Mouse (Mus musculus) myocyte (in vitro differentiated cells): ENCODE measurements at regions not wholly inside any gene's neighbourhood (a gene's known extent, or its start where the extent isn't known, plus 50 kb on each side); places are given as distances from the start of the nearest gene placed in this dataset.

Experiments
- H3K27me3 ChIP-seq: one replicate; pipeline ENCODE4 v1.6.1; 2011; ENCODE audit not compliant: control insufficient read depth, insufficient read depth, insufficient read length
- H3K36me3 ChIP-seq: one replicate; pipeline ENCODE4 v1.6.1; 2011; ENCODE audit not compliant: control insufficient read depth, insufficient read depth
- H3K4me2 ChIP-seq: one replicate; pipeline ENCODE4 v1.6.1; 2011; ENCODE audit warnings: low read depth, control low read depth
- H3K4me3 ChIP-seq: one replicate; pipeline ENCODE4 v1.5.1; 2011; ENCODE audit warnings: mild to moderate bottlenecking, control low read depth, moderate library complexity
- H3K79me2 ChIP-seq: one replicate; pipeline ENCODE4 v1.6.1; 2011; ENCODE audit not compliant: control insufficient read depth, insufficient read depth
- H3ac ChIP-seq: one replicate; pipeline ENCODE4 v1.6.1; 2011; ENCODE audit not compliant: control insufficient read depth, insufficient read length
- CEBPB ChIP-seq: IDR thresholded peaks from 2 replicates; pipeline ENCODE4 v1.6.1; 2011; ENCODE audit warnings: mild to moderate bottlenecking, moderate library complexity; ENCODE audit not compliant: poor library complexity, insufficient read depth, severe bottlenecking
- E2F4 ChIP-seq: IDR thresholded peaks from one replicate; pipeline ENCODE4 v1.6.1; 2011; ENCODE audit warnings: mild to moderate bottlenecking, control low read depth, moderate library complexity; ENCODE audit not compliant: insufficient read depth
- MAX ChIP-seq: IDR thresholded peaks from one replicate; pipeline ENCODE4 v1.6.1; 2011; ENCODE audit warnings: low read depth, mild to moderate bottlenecking, control low read depth
- MYOD1 ChIP-seq, 3 experiments: IDR thresholded peaks; one replicate each; pipeline ENCODE4 v1.6.1; 2011; ENCODE audit warnings: control low read depth in 2 of 3, low read depth in 2 of 3, mild to moderate bottlenecking in 2 of 3, moderate library complexity in 1 of 3; ENCODE audit not compliant: insufficient read length in 2 of 3, control insufficient read depth in 1 of 3
- MYOG ChIP-seq, 3 experiments: IDR thresholded peaks; one replicate each; pipeline ENCODE4 v1.6.1; 2011; ENCODE audit warnings: control low read depth in 2 of 3, low read depth in 2 of 3, mild to moderate bottlenecking in 2 of 3; ENCODE audit not compliant: insufficient read length in 2 of 3, control insufficient read depth in 1 of 3, insufficient read depth in 1 of 3
- POLR2A ChIP-seq: IDR thresholded peaks from one replicate; pipeline ENCODE4 v1.6.1; 2011; ENCODE audit warnings: low read depth, mild to moderate bottlenecking, control low read depth, moderate library complexity; ENCODE audit not compliant: insufficient read length
- POLR2AphosphoS2 ChIP-seq: IDR thresholded peaks from one replicate; pipeline ENCODE4 v1.6.1; 2011; ENCODE audit warnings: low read depth, control low read depth; ENCODE audit not compliant: insufficient read length
- REST ChIP-seq: IDR thresholded peaks from one replicate; pipeline ENCODE4 v1.6.1; 2011; ENCODE audit warnings: mild to moderate bottlenecking, control low read depth, moderate library complexity; ENCODE audit not compliant: insufficient read depth, insufficient read length
- SRF ChIP-seq: IDR thresholded peaks from one replicate; pipeline ENCODE4 v1.6.1; 2011; ENCODE audit warnings: low read depth; ENCODE audit not compliant: control insufficient read depth, insufficient read length
- TCF12 ChIP-seq: IDR thresholded peaks from one replicate; pipeline ENCODE4 v1.6.1; 2011; ENCODE audit warnings: mild to moderate bottlenecking, control low read depth; ENCODE audit not compliant: poor library complexity, insufficient read depth, severe bottlenecking
- TCF3 ChIP-seq: IDR thresholded peaks from one replicate; pipeline ENCODE4 v1.6.1; 2011; ENCODE audit warnings: low read depth, control low read depth; ENCODE audit not compliant: insufficient read length
- USF1 ChIP-seq: IDR thresholded peaks from one replicate; pipeline ENCODE4 v1.6.1; 2011; ENCODE audit warnings: low read depth, mild to moderate bottlenecking, control low read depth, moderate library complexity

DNA sequence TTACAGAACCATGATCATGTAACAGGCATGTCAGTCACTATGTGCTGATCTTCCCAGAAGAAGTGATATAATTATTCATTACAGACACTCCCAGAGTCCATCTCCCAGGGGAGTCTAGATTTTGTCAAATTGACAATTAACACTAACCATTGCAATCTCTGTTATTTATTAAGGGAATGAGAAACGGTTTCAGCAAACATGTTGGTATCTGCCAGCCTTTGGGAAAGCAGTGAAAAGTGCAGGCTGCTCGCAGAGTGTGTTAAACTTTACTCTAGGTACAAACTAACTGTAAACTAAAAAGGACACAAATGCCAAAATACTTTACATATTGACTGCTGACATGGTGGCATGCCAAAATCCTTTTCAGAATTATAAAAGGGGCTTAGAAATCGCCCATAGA lies 583.9 kb downstream of the 1700064H15Rik start:
- Histone ChIP-seq H3K36me3 (no peaks in the 10 kb centered on the region), H3K4me3 (no peak overlapping the region), H3K79me2 (no peaks in the 10 kb centered on the region), H3K27me3 (no peaks in the 10 kb centered on the region), H3K4me2 (no peak overlapping the region), H3ac (no peak overlapping the region)
- no peak for TF ChIP-seq E2F4
- TF ChIP-seq POLR2A = no peak
- TF ChIP-seq POLR2AphosphoS2 = no peak
- TF ChIP-seq CEBPB = no peak
- no peak for TF ChIP-seq TCF12
- TF ChIP-seq MAX = no peak
- no peak for TF ChIP-seq USF1
- TF ChIP-seq SRF = no peak
- TF ChIP-seq MYOD1 (IDR thresholded peaks at IDR 0.05; ENCODE audit: control insufficient read depth in 1 of 3, insufficient read length in 2 of 3, low read depth in 2 of 3) = no peak

DNA sequence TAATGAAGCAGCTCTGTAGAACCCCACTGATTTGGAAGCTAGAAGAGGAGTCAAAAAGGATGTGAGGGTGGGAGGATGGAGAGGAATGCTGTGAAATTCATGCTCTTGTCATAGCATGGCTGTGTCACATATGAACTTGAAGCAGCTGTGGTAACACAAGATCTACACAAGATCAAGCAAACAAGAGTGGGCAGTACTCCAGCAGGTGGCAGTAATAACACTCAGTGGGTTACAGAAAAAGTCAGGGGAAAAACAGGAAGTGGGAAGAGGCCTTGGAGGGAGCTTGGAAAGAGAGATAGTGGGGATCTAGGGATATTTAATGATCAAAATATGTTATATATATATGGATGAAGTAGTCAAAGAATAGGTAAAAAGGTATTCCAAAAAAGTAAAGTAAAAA lies 582.5 kb downstream of the 1700064H15Rik start:
- Histone ChIP-seq H3K4me3 (no peak overlapping the region), H3ac (no peak overlapping the region), H3K4me2 (no peak overlapping the region), H3K79me2 (no peaks in the 10 kb centered on the region), H3K27me3 (no peaks in the 10 kb centered on the region), H3K36me3 (no peaks in the 10 kb centered on the region)
- no peak for TF ChIP-seq REST
- no peak for TF ChIP-seq E2F4
- no peak for TF ChIP-seq USF1

DNA sequence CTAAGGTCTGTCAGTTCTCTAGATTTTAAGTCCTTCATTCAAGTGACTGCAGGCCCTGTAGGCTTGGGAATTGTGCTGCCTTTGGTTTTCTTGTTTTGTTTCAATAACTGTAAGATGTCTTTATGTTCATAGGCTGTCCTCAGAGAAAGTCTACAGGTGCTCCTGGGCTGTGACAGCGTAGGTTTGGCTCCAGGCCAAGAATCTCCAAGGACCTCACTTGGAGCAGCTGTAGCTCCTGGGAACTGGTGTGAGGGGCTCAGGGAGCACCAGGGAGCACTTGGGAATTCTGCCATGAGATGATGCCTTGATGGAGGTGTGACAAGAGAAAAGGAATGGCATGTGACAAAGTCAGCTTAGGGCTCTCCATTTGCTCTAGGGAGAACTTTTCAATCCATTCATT lies 581.9 kb downstream of the 1700064H15Rik start:
- H3K36me3 ChIP-seq = no peaks in the 10 kb centered on the region
- no peaks in the 10 kb centered on the region for H3K27me3 ChIP-seq
- H3K4me3 ChIP-seq = no peak overlapping the region
- H3K4me2 ChIP-seq = no peak overlapping the region
- TF ChIP-seq MYOD1 (IDR thresholded peaks at IDR 0.05; ENCODE audit: control insufficient read depth in 1 of 3, insufficient read length in 2 of 3, low read depth in 2 of 3) (no peak), POLR2A (no peak), TCF12 (no peak), MYOG (IDR thresholded peaks at IDR 0.05; ENCODE audit: control insufficient read depth in 1 of 3, insufficient read depth in 1 of 3, insufficient read length in 2 of 3, low read depth in 2 of 3) (no peak), CEBPB (no peak), E2F4 (no peak), MAX (no peak), USF1 (no peak), TCF3 (no peak), SRF (no peak), REST (no peak), POLR2AphosphoS2 (no peak)
- H3K79me2 ChIP-seq = no peaks in the 10 kb centered on the region
- no peak overlapping the region for H3ac ChIP-seq

DNA sequence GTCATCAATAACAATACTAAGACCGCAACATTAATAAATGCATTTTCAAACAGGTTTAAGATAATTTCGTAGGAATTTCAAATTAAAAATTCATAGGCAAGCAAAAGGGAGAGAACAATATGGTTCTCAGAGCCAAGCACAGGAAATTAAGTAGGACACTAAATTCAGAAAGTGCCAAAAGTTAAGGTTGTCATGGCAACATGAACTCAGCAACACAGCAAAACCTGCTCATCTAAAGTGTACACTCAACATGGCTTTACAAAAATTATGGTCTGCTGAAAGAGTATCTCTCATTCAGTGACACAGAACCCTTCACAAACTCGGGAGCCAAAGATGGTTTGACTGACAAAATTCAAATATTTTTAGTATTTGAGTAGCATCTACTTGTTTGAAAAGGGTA lies 572.5 kb downstream of the 1700064H15Rik start:
- no peaks in the 10 kb centered on the region for H3K36me3 ChIP-seq
- no peak overlapping the region for H3K4me3 ChIP-seq
- H3K4me2 ChIP-seq = no peak overlapping the region
- no peaks in the 10 kb centered on the region for H3K79me2 ChIP-seq
- TF ChIP-seq MAX = no peak
- no peak overlapping the region for H3ac ChIP-seq
- no peaks in the 10 kb centered on the region for H3K27me3 ChIP-seq

DNA sequence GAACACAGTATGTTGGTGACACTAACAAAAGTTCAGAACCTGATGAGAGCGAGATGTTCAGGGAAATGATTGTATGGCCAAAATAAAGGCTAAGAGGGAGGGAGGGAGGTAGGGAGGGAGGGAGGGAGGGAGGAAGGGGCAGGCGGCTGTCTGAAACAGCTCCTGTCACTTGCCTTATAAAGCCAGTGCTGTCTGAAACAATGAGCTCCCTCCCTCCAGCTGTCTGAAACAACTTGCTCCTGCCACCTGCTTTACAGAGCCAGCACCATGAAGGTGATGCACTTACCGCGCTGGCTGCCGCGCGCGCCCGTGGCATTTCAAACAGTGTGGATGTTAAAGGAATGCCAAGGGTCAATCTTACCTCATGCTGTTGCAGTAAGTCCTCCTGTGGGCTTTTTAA lies 571.9 kb downstream of the 1700064H15Rik start:
- no peaks in the 10 kb centered on the region for H3K36me3 ChIP-seq
- no peaks in the 10 kb centered on the region for H3K27me3 ChIP-seq
- H3ac ChIP-seq = no peak overlapping the region
- TF ChIP-seq MYOD1 (IDR thresholded peaks at IDR 0.05; ENCODE audit: control insufficient read depth in 1 of 3, insufficient read length in 2 of 3, low read depth in 2 of 3) (no peak), POLR2AphosphoS2 (no peak), E2F4 (no peak), TCF12 (no peak), USF1 (no peak), CEBPB (no peak), MAX (no peak), TCF3 (no peak), SRF (no peak), POLR2A (no peak), MYOG (IDR thresholded peaks at IDR 0.05; ENCODE audit: control insufficient read depth in 1 of 3, insufficient read depth in 1 of 3, insufficient read length in 2 of 3, low read depth in 2 of 3) (no peak), REST (no peak)
- no peak overlapping the region for H3K4me3 ChIP-seq
- H3K4me2 ChIP-seq = no peak overlapping the region
- H3K79me2 ChIP-seq = no peaks in the 10 kb centered on the region
